Mouse (Mus musculus): ENCODE data around the gene Mef2c. TPM values are rescaled to one million over a fixed set of nuclear protein-coding genes. Genes with fewer than 3 reads are reported as not detected.

Gene Mef2c
- polyA plus RNA-seq, 1 experiment from 2014 or later = 98.0 TPM

- no peaks in the 10 kb centered on the region for H3K9me3 ChIP-seq (replicated peaks)
- 92% methylated on average over 3 of the region's 3 CpGs for WGBS
- no peak overlapping the region for H3K4me3 ChIP-seq
- ATAC-seq (replicated peaks; ENCODE audit: insufficient number of reproducible peaks, insufficient read depth, low FRiP score, low read depth) = no peak
- H3K27me3 ChIP-seq = no peaks in the 10 kb centered on the region
- no peak overlapping the region for H3K9ac ChIP-seq
- H3K4me2 ChIP-seq = no peak overlapping the region
- no peak overlapping the region for H3K27ac ChIP-seq
- peaks cover 6% of the 10 kb centered on the region; the same call in 1 of the 2 replicates for H3K4me1 ChIP-seq (replicated peaks)
- peaks cover 3% of the 10 kb centered on the region; the same call in 1 of the 2 replicates for H3K36me3 ChIP-seq
Measured at GRCm38 (mm10) chr13:83650807-83651206, 147.0 kb downstream of the Mef2c start.

GRCm38 (mm10) chr13:83651941-83652548 is 148.2 kb downstream of the Mef2c start:
- 60% methylated on average over 7 of the region's 7 CpGs for WGBS
- H3K27ac ChIP-seq = no peak overlapping the region; the same call in 1 of the 2 replicates
- no peak for ATAC-seq (replicated peaks; ENCODE audit: insufficient number of reproducible peaks, insufficient read depth, low FRiP score, low read depth)

GRCm38 (mm10) chr13:83652560-83652959 is 148.7 kb downstream of the Mef2c start:
- WGBS = 66% methylated on average over 8 of the region's 8 CpGs

More at GRCm38 (mm10) chr13:83651941-83652548, 148.2 kb downstream of the Mef2c start:
- Histone ChIP-seq H3K27me3 (no peaks in the 10 kb centered on the region), H3K36me3 (peaks cover 5% of the 10 kb centered on the region), H3K9me3 (replicated peaks) (no peaks in the 10 kb centered on the region), H3K4me3 (no peak overlapping the region), H3K4me2 (no peak overlapping the region), H3K9ac (no peak overlapping the region), H3K4me1 (replicated peaks) (peaks cover 6% of the 10 kb centered on the region; the same call in 1 of the 2 replicates)

GRCm38 (mm10) chr13:83654889-83655769 is 151.3 kb downstream of the Mef2c start:
- Histone ChIP-seq H3K27me3 (no peaks in the 10 kb centered on the region), H3K9me3 (replicated peaks) (no peaks in the 10 kb centered on the region), H3K4me3 (no peak overlapping the region), H3K27ac (no peak overlapping the region), H3K9ac (no peak overlapping the region), H3K36me3 (peaks cover 25% of the 10 kb centered on the region), H3K4me1 (replicated peaks) (peaks cover 6% of the 10 kb centered on the region; the same call in 1 of the 2 replicates), H3K4me2 (no peak overlapping the region)
- WGBS = 46% methylated on average over 8 of the region's 8 CpGs
- no peak for ATAC-seq (replicated peaks; ENCODE audit: insufficient number of reproducible peaks, insufficient read depth, low FRiP score, low read depth)

More at GRCm38 (mm10) chr13:83652560-83652959, 148.7 kb downstream of the Mef2c start:
- no peaks in the 10 kb centered on the region for H3K27me3 ChIP-seq
- no peak overlapping the region for H3K4me3 ChIP-seq
- H3K9me3 ChIP-seq (replicated peaks) = no peaks in the 10 kb centered on the region
- no peak overlapping the region for H3K9ac ChIP-seq
- H3K4me2 ChIP-seq = no peak overlapping the region
- ATAC-seq (replicated peaks; ENCODE audit: insufficient number of reproducible peaks, insufficient read depth, low FRiP score, low read depth) = no peak
- no peak overlapping the region for H3K27ac ChIP-seq
- peaks cover 6% of the 10 kb centered on the region; the same call in 1 of the 2 replicates for H3K4me1 ChIP-seq (replicated peaks)
- peaks cover 8% of the 10 kb centered on the region for H3K36me3 ChIP-seq

GRCm38 (mm10) chr13:83656094-83656493 is 152.3 kb downstream of the Mef2c start:
- no peaks in the 10 kb centered on the region for H3K9me3 ChIP-seq (replicated peaks)
- no peak overlapping the region for H3K9ac ChIP-seq
- H3K4me3 ChIP-seq = no peak overlapping the region
- WGBS = 84% methylated on average over 7 of the region's 7 CpGs
- peaks cover 6% of the 10 kb centered on the region; the same call in 1 of the 2 replicates for H3K4me1 ChIP-seq (replicated peaks)
- no peak overlapping the region for H3K27ac ChIP-seq
- no peak overlapping the region for H3K4me2 ChIP-seq
- no peak for ATAC-seq (replicated peaks; ENCODE audit: insufficient number of reproducible peaks, insufficient read depth, low FRiP score, low read depth)
- H3K27me3 ChIP-seq = no peaks in the 10 kb centered on the region
- H3K36me3 ChIP-seq = peaks cover 25% of the 10 kb centered on the region

- Histone ChIP-seq H3K4me3 (no peak overlapping the region), H3K27me3 (no peaks in the 10 kb centered on the region), H3K4me1 (replicated peaks) (peaks cover 4% of the 10 kb centered on the region; the same call in 1 of the 2 replicates), H3K9me3 (replicated peaks) (no peaks in the 10 kb centered on the region), H3K27ac (no peak overlapping the region), H3K36me3 (peaks cover 25% of the 10 kb centered on the region), H3K4me2 (no peak overlapping the region), H3K9ac (no peak overlapping the region)
- no peak for ATAC-seq (replicated peaks; ENCODE audit: insufficient number of reproducible peaks, insufficient read depth, low FRiP score, low read depth)
- WGBS = 74% methylated on average over 4 of the region's 4 CpGs
Measured at GRCm38 (mm10) chr13:83656773-83657172, 152.9 kb downstream of the Mef2c start.

- Histone ChIP-seq H3K27me3 (no peaks in the 10 kb centered on the region), H3K9ac (no peak overlapping the region), H3K9me3 (replicated peaks) (no peaks in the 10 kb centered on the region), H3K27ac (no peak overlapping the region), H3K4me1 (replicated peaks) (no peaks in the 10 kb centered on the region), H3K4me3 (no peak overlapping the region), H3K36me3 (peaks cover 36% of the 10 kb centered on the region), H3K4me2 (no peak overlapping the region)
- 75% methylated on average over 8 of the region's 8 CpGs for WGBS
- ATAC-seq (replicated peaks; ENCODE audit: insufficient number of reproducible peaks, insufficient read depth, low FRiP score, low read depth) = no peak
Measured at GRCm38 (mm10) chr13:83660722-83661121, 156.9 kb downstream of the Mef2c start.

- H3K4me2 ChIP-seq = no peak overlapping the region
- H3K27me3 ChIP-seq = no peaks in the 10 kb centered on the region
- no peaks in the 10 kb centered on the region for H3K9me3 ChIP-seq (replicated peaks)
- ATAC-seq (replicated peaks; ENCODE audit: insufficient number of reproducible peaks, insufficient read depth, low FRiP score, low read depth) = no peak
- no peak overlapping the region for H3K4me3 ChIP-seq
- 66% methylated on average over 7 of the region's 7 CpGs for WGBS
- no peak overlapping the region for H3K9ac ChIP-seq
- no peaks in the 10 kb centered on the region for H3K4me1 ChIP-seq (replicated peaks)
- H3K27ac ChIP-seq = no peak overlapping the region
- H3K36me3 ChIP-seq = peaks cover 34% of the 10 kb centered on the region
Measured at GRCm38 (mm10) chr13:83661166-83661565, 157.3 kb downstream of the Mef2c start.

- WGBS = 60% methylated on average over 14 of the region's 14 CpGs
- H3K27me3 ChIP-seq = no peaks in the 10 kb centered on the region
Measured at GRCm38 (mm10) chr13:83662089-83662551, 158.3 kb downstream of the Mef2c start.

GRCm38 (mm10) chr13:83666179-83666578 is 162.3 kb downstream of the Mef2c start:
- no peaks in the 10 kb centered on the region for H3K4me1 ChIP-seq (replicated peaks)
- H3K36me3 ChIP-seq = peaks cover 11% of the 10 kb centered on the region; the same call in 1 of the 2 replicates
- H3K4me3 ChIP-seq = no peak overlapping the region
- no peak overlapping the region for H3K27ac ChIP-seq
- H3K9me3 ChIP-seq (replicated peaks) = no peaks in the 10 kb centered on the region
- H3K4me2 ChIP-seq = no peak overlapping the region
- no peak for ATAC-seq (replicated peaks; ENCODE audit: insufficient number of reproducible peaks, insufficient read depth, low FRiP score, low read depth)
- 87% methylated on average over 7 of the region's 7 CpGs for WGBS
- H3K9ac ChIP-seq = no peak overlapping the region
- no peaks in the 10 kb centered on the region for H3K27me3 ChIP-seq

More at GRCm38 (mm10) chr13:83662089-83662551, 158.3 kb downstream of the Mef2c start:
- no peaks in the 10 kb centered on the region for H3K4me1 ChIP-seq (replicated peaks)
- no peak overlapping the region for H3K4me3 ChIP-seq
- no peaks in the 10 kb centered on the region for H3K9me3 ChIP-seq (replicated peaks)
- peaks cover 30% of the 10 kb centered on the region; the same call in 1 of the 2 replicates for H3K36me3 ChIP-seq
- no peak for ATAC-seq (replicated peaks; ENCODE audit: insufficient number of reproducible peaks, insufficient read depth, low FRiP score, low read depth)
- no peak overlapping the region for H3K27ac ChIP-seq
- H3K4me2 ChIP-seq = no peak overlapping the region
- H3K9ac ChIP-seq = no peak overlapping the region

- Histone ChIP-seq H3K9me3 (replicated peaks) (no peaks in the 10 kb centered on the region), H3K9ac (no peak overlapping the region), H3K27ac (no peak overlapping the region), H3K4me3 (no peak overlapping the region), H3K4me2 (no peak overlapping the region), H3K4me1 (replicated peaks) (no peaks in the 10 kb centered on the region), H3K27me3 (no peaks in the 10 kb centered on the region), H3K36me3 (peaks cover 11% of the 10 kb centered on the region; the same call in 1 of the 2 replicates)
- 78% methylated on average over 3 of the region's 3 CpGs for WGBS
- no peak for ATAC-seq (replicated peaks; ENCODE audit: insufficient number of reproducible peaks, insufficient read depth, low FRiP score, low read depth)
Measured at GRCm38 (mm10) chr13:83667051-83667450, 163.2 kb downstream of the Mef2c start.
